Mouse (Mus musculus): ENCODE results near the gene Scin.

The Scin gene

DNA sequence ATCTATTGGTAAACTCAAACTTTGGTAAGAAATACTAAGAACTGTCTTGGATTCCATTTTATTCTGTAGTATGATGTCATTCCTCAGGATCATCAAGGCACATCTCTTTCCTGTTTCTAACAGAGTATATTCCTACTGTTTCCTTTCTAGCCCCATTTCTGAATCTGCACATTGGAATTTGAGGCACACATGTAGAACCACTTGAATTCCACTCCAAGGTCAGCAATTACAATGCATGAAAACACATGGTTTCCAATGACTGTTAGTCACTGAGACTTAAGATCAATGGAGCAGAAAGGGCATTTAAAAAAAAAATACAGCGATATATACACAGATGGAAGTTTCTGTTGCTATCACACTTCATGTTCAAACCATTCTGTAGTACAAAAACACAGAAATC lies 24.8 kb downstream of the Scin start:
- in situ Hi-C loops (cut with MseI, MboI), result no loop called here

DNA sequence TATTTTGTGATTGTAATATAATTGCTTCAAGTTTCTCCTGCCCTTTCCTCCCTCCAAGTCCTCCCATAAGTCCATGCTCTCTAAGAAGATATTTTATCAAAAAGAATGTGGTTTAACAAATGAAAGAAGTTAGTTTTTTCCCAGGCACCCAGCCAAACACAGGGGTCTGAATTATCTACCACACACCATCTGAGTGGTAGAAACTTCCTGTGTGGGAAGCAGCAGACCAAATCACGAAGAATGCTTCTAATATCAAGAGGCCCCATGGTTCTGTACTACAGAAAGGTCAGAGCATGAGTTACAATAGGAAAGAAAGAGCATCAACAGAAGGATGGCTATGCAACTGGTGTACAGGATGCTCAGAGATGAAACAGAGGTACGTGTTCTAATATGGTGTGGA lies 25.9 kb downstream of the Scin start:
- in situ Hi-C loops (cut with MseI, MboI), result no loop called here

DNA sequence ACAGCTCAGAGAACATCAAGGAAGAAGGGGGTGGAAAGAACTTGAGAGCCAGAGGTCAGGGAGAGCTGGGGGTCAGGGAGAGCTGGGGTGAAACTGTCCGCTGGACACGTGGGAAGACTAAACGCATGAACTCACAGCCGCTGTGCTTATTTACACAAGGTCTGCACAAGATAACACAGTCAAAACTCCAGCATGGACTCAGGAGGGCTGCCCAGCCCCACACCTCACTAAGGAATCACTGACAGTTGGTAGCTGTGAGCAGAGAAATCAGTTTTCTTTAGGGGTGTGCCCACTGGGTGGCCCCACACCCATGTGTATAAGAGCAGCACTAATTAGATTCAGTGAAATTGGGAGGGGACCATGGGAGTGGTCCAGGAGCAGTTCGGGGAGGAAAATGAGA lies 27.2 kb downstream of the Scin start:
- in situ Hi-C loops (cut with MseI, MboI), result no loop called here

DNA sequence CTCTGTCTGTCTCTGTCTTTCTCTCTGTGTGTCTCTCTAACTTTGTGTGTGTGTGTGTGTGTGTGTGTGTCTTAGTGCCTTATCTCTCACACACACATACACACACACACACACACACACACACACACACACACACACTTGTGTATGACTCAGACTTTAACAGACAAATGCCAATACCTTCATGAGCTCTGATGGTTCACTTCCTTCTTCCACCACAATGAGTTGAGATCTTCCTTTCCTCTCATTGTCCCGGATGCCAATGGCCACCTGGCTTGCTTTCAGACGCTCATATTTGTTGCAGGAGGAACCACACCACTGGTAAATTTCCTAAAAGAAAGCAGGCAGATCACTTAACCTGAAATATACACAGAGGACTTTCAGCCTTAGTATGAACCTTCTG lies 29.3 kb downstream of the Scin start:
- in situ Hi-C loops (cut with MseI, MboI), result no loop called here

DNA sequence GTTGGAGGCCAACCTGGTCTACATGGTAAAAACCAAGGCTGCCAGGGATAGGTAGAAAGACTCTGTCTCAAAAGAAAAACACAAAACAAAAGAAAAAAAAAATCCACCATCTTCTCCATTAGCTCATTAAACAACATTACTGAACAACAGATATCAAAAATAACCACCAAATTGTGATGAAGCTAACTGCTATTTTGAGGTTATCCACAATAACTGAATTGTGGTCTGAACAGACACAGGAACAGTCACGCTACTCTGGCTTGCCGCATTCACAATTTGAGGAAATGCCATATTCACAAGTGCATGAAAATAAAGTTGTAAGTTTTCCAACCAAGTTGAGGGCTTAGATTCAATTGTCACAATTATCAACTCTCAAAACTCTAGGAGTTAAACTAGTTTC lies 31.7 kb downstream of the Scin start:
- in situ Hi-C loops (cut with MseI, MboI), result no loop called here

DNA sequence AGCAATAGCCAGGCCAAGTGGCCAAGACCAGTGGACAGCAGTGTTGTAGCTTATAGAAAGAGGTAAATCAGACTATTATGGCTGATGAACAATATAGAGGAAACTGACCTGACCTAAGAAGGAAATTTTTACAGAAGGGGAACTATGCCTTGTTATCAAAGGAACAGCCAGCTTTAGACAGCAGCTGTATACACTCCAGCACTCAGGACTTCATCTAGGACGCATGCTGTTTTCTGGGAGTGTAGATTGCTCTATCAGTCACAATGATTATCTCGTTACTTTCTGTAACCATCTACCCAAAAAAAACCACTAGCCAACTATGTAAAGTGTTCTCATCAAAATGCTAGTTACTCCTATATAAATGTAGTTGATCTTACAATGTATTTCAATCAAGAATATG lies 34.6 kb downstream of the Scin start:
- in situ Hi-C loops (cut with MseI, MboI), result no loop called here

DNA sequence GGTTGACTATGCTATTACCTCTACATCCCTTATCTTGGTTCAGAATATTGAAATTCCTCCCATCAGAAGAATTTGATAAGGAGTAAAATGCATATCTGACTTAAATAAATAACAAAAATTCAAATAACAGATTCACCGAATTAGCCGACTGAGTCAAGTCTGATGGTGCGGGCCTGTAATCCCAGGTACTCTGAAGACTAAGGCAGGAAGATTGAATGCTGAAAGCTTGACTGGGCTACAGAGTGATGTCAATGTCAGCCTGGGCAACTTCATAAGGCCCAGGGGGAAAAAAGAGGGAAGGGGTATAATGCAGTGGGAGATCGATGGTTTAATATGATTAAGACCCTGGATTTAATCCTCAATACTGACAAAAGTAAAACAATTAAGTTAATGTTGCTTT lies 36.6 kb downstream of the Scin start:
- in situ Hi-C loops (cut with MseI, MboI), result no loop called here

DNA sequence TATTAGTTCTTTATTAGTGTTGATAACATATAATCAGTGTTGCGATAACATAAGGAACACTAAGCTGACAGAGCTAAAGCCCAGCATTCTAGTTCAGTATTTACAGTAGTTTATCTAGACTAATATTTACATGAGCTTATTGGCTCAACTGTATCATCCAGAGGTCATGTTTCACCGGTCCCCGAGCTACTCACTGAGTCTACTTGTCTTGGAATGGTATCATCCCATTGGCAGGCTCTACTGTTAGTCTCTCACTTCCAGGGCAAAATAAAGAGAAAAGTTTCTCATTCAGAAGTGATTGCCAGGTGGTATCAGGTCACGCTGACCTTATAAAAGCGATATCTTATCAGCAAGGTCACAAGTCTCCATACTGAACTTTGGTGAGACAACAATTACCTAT lies 37.0 kb downstream of the Scin start:
- in situ Hi-C loops (cut with MseI, MboI), result no loop called here

DNA sequence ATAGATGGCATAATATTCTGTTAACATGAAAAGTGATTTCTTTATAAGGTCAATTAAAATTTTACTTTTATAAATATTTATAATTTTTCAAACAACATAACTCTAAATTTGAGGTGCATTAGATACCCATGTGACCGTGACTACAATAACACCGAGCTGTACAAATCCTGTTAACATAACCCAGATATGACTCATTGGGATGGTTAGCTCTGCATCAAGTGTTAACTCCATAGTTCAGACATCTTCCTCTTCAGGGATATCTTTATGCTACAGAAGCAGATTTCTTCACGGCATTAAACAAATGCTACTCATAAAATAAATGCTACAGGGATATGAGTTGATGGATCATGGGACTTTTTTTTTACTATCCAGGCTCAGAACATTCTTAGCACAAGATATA lies 37.6 kb downstream of the Scin start:
- in situ Hi-C loops (cut with MseI, MboI), result no loop called here

DNA sequence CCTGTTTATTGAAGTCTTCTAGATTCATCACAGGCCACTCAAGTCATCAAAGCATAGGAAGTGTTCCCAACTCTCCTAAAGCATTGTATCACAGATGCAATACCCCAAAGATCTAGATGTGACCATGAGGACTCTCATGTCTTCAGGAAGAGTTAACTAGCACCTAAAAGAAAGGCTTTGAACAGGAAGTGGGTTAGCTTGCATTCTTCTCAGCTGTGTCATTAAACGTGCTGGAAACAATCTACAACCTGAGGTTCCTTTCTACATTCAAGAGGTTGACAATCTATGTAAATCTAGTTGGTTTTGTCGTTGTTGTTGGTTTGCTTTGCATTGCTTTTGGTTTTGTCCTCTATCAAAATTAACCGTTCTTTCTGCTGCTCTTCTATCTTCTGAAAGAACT lies 44.0 kb downstream of the Scin start:
- in situ Hi-C loops (cut with MseI, MboI), result no loop called here

DNA sequence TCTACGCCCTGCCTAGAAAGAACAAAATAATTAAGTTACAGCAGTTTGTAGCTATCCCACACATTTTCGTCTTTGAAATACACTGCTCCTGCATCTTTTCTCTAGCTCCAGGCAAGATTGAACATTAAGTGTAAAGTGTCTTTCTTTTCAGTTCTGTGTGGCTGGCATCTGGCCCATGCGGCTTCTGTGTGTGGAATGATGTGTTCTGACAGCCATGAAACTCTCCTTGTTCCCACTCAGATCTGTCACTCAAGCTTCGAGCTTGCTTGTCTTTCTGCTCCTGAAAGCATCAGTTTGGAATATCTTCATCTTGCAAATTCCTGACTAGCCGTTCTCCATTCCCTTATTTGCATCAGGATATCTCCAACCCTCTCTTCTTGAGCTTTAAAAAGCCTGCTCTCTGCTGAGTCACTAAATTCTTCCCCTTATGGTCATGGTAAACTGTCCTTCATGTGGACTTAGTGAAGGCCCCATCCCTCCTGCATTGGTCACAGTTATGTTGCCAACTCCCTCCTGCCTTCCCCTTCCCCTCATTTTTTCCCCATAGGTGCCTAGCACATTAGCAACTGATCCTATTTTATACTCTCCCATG lies 48.2 kb downstream of the Scin start:
- in situ Hi-C loops (cut with MseI, MboI), result no loop called here

DNA sequence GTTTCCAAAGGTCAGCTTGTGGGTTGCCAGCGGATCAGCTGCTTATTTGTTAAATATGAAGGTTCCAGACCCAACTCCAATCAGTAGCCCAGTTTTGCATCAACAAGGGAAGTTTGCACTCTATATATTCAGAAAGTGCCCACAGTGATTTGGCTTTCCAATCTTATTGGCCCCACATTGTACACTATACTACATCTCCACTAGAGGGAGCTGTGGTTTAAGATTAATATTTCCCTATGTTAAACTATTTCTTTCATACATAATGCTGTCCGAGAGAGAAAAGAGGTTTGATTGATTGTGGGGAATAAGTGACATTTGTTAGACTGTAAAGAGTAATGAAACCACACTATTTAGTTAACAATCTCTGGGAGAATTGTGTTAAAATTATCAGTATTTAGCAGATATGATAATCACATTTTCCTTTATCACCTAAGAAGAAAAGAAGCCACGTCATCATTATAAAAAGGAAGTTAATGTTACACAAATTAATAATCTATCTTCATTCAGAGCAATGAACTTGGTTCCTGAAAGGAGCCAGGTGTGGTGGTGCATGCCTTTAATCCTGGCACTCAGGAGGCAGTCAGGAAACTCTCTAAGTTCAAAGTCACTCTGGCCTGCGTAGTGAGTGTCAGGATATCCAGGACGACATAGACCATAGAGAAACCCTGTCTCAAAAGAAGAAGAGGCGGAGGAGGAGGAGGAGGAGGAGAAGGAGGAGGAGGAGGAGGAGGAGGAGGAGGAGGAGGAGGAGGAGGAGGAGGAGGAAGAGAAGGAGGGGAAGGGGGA lies 51.4 kb downstream of the Scin start:
- in situ Hi-C loops (cut with MseI, MboI), result loop anchor here (5.0 kb wide), 1 partner anchor 80 kb away; no protein-coding TSS in a partner anchor

DNA sequence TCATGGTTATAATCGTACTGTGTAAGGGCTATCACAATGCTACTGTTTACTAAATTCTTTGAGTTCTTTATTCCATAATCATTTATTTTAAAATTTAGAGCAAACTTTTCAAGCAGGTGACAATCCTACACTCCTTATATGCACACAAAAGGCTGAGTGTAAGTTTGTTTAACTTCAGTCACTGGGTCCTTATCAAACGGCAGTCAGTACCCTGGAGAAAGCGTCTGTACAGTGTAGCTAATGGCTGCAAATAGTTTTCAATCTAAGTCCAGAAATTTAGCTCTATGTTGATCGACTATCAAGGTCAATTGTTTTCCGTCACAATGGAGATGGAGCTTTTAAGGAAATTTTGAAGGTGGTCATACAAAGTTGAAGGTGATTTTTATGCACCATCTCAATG lies 52.0 kb downstream of the Scin start:
- in situ Hi-C loops (cut with MseI, MboI), result loop anchor here (5.0 kb wide), 1 partner anchor 80 kb away; no protein-coding TSS in a partner anchor

DNA sequence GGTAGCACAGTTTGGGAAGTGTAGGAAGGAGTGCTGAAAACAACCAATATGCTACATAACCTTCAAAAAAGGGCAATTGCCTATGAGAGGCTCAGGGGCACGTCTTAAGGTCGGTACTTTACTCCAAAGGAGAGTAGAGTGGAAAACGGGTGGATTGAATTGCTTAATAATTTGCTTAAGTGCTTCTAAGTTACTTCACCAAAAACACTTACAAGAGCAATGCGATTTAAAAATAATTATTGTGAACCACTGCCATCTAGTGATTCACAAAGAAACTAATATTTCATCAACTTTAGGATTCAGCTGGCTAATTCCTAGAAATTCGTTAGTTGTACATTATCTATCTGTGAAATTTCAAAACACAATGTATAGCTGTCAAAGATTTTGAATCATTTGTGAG lies 60.4 kb downstream of the Scin start:
- in situ Hi-C loops (cut with MseI, MboI), result no loop called here

DNA sequence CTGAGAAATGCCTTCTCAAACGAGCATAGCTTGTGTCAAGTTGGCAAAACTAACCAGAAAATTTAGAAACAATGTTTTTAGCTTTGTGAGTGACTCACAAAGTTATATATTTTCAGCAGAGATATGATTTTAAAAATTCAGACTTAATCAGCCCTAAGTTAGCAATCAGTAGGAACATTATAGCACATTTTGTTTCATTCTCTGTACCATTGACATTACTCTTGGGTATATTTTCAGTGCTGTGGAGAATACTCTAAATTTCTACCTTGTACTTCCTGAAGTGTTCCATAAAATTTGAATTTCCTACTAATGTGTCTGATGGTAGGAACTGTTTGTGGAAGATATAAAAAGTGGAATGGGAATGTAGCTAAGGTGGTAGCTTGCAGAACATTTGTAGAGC lies 87.0 kb downstream of the Scin start:
- in situ Hi-C loops (cut with MseI, MboI), result loop anchor here (25.0 kb wide), 2 partner anchors 385 to 535 kb away; no protein-coding TSS in a partner anchor

DNA sequence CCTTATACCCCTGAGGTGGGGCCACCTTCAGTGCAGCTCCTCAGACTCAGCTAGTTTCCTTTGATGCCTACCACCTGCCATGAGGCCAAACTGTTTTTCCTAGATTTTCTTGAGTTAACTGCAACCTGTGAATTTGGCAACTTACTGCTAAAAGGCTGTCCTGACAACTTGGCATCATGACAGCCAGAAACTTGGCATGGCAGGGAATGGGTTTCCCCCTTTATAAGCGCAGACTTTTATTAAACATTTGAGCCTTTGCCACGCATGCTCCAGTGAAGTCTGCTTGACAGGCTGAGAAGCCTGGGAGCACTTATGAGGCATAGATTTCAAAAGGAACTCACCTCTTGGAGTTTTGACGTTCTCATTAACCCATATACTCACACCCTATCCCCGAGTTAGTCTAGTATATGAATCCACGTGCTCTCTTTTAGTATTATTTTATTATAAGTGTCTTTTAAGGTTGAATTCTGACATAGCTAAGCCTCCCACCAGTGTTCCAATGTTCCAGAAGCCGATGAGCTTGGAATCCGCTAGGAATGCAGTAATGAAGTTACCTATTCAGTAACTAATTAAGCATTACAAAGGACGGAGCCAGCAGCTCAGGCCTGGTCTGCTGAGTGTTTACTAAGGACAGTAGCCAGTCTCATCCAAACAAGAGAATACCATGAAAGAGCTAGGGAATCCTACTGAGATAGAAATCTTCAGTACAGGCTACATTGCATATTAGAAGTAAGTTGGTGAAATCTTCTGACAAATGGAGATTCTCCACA lies 90.0 kb downstream of the Scin start:
- in situ Hi-C loops (cut with MseI, MboI), result loop anchor here (25.0 kb wide), 2 partner anchors 382 to 532 kb away; no protein-coding TSS in a partner anchor

DNA sequence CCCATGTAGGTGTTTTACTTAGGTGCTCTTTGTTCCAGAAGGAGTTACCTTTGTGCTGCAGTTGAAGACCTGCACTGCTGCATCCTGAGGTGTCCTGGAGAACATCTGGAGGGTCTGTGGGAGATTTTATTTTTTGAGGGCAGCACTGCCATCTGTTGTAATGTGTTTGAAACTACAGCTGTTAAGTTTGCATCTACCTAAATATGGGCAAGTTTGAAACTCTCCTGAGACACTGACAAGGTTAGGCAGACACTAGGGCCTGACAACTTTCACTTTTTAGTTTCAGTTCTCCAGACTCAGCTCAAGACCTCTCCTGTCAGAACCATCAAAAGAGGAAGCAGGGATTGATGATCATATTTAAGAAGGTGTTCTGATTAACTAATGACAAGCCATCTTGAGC lies 94.0 kb downstream of the Scin start:
- in situ Hi-C loops (cut with MseI, MboI), result loop anchor here (25.0 kb wide), 2 partner anchors 378 to 528 kb away; no protein-coding TSS in a partner anchor

DNA sequence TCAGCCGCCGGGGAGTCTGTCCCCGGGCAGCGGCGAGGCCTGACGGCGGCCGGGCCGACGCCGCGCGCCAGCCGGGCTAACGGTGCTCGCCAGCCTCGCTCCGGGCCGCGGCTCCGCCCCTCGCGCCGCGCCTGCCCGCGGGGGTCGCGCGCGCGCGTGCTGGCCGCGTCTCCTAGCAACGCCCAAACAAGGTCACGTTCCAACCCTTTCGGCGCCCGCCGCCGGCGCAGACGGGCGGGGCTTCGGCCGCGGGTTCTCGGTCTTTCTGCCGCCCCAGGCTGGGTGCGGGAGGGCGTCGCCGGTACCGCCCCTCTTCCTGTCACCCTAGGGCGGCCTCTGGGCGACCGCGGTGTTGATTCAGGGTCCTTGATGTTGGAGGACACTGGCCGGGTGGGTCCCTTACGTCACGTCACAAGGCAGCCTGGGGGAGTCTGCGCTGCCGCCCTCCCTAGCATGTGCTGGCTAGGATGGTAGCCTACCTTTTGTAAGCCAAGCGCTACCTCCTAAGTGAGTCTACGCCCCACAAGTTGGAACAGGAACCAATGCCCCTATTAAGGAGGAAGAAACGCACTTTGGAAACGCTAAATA lies 96.1 kb downstream of the Scin start, which contains the start of gene Arl4a:
TSS of gene Arl4a (minus strand) at position 150 of the 588 bp plus-strand sequence.
- in situ Hi-C loops (cut with MseI, MboI), result loop anchor here (10.0 to 25.0 kb wide), 3 partner anchors 373 to 526 kb away; no protein-coding TSS in a partner anchor

DNA sequence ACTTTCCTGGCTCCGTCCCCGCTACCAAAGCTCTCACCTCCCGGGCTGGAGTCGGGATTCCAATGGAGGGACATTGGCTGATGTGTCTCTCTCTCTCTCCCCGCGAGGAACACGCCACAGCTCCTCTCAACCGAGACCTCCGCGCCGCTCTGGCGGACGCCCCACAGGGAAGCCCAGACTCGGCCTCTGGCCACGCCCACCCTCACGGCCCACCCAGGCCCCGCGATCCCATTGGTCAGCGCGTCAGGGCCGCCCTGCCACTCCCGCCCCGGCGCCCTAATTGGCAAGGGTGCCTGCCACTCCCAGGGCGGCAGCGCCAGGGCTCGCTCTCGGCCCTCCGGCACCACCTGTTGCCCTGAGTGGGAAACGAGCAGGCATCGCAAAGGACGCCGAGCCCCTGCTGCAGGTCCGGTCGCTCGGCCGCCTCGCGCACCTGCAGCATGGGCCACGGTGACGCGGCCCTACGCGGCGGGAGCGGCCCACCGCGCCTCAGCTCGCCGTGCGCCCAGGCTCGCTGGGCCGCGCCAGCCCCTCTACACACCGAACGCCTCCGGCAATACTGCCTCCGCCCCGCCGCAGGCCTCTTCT lies 96.7 kb downstream of the Scin start:
- in situ Hi-C loops (cut with MseI, MboI), result loop anchor here (10.0 to 25.0 kb wide), 3 partner anchors 373 to 525 kb away; no protein-coding TSS in a partner anchor

DNA sequence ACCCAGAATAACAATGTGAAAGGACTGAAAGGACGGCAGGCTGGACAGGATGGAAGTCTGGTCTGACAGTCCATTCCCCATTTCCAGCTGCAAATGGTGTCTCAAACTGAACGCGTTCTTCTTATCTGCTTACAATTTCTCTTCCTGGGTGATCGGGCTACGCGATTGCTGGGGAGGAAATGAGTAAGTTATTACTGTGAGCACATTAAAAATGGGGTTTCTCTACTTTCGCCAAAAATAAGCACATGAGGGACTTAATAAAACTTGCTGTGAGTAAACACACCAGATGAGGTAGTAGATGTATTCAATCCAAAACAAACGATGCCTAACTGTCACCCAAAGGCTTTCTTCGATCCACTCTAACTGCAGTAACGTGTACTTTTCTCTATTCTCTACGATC lies 97.4 kb downstream of the Scin start:
- in situ Hi-C loops (cut with MseI, MboI), result loop anchor here (10.0 to 25.0 kb wide), 3 partner anchors 372 to 524 kb away; no protein-coding TSS in a partner anchor

DNA sequence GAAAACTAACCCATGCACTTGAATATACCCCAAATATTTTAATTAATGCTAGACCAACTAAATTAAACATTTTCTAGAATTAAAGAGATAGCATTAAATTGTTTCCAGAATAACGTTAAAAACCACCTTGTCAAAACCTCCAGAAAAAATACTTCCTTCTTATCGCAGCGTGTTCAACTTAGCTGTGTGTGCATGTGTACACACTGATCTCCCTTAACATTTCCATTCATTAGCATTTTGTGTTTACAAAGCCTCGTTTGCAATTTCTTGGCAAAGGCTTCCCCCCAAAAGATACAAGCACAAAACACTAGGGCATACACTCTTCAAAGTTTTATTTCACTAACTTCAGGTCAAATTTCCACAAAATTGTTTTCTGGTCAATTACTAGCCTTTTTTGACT lies 98.5 kb downstream of the Scin start:
- in situ Hi-C loops (cut with MseI, MboI), result loop anchor here (10.0 to 25.0 kb wide), 3 partner anchors 371 to 523 kb away; no protein-coding TSS in a partner anchor

All from mouse trophoblast stem cell (cell line).